Mouse (Mus musculus) stomach, embryonic 16.5 days (tissue): ENCODE results near the gene Adgrg3. TPM values are rescaled to one million over a fixed set of nuclear protein-coding genes. Genes with fewer than 3 reads are reported as not detected.
A peak's percentile ranks its signal among the peaks of the same experiment; 100 is the strongest.

Experiments
- ATAC-seq: fragments of 200-750 bp; cut with Nextera tagmentation; 2 replicates; pipeline ENCODE4 v1.8.0; 2017; ENCODE audit warnings: moderate number of reproducible peaks, moderate TSS enrichment; ENCODE audit not compliant: insufficient read depth, low FRiP score
- H3K27ac ChIP-seq: fragments of 300-500 bp; sonication (generic); 2 replicates; pipeline ENCODE4 v1.5.1; 2014; ENCODE audit warnings: low read length
- H3K27me3 ChIP-seq: fragments of 300-500 bp; sonication (generic); 2 replicates; pipeline ENCODE4 v1.6.1; 2014; ENCODE audit warnings: low read length, control low read depth, mixed read lengths; ENCODE audit not compliant: control insufficient read depth, insufficient read depth
- H3K36me3 ChIP-seq: fragments of 300-500 bp; sonication (generic); 2 replicates; pipeline ENCODE4 v1.6.1; 2014; ENCODE audit warnings: low read length; ENCODE audit not compliant: control insufficient read depth, insufficient read depth
- H3K4me1 ChIP-seq: fragments of 300-500 bp; sonication (generic); 2 replicates; pipeline ENCODE4 v1.6.1; 2014; ENCODE audit warnings: low read length, control low read depth, mixed read lengths; ENCODE audit not compliant: control insufficient read depth, insufficient read depth
- H3K4me2 ChIP-seq: fragments of 300-500 bp; sonication (generic); 2 replicates; pipeline ENCODE4 v1.6.1; 2014; ENCODE audit warnings: low read depth, low read length, mixed read lengths
- H3K4me3 ChIP-seq: fragments of 300-500 bp; sonication (generic); replicated peaks from 2 replicates; pipeline ENCODE4 v1.5.1; 2014; ENCODE audit warnings: mild to moderate bottlenecking, low read length
- H3K9ac ChIP-seq: fragments of 300-500 bp; sonication (generic); 2 replicates; pipeline ENCODE4 v1.6.1; 2014; ENCODE audit warnings: low read length
- H3K9me3 ChIP-seq: fragments of 300-500 bp; sonication (generic); replicated peaks from 2 replicates; pipeline ENCODE4 v1.6.1; 2016; ENCODE audit warnings: low read length, control low read depth; ENCODE audit not compliant: control insufficient read depth
- WGBS: fragments of 180-500 bp; shearing (Covaris S2); extraction: QIAGEN DNeasy Blood & Tissue Kit; methylation state at CpG from one replicate; pipeline ENCODE4 v1.1.7; 2014; 5-methylcytosine and 5-hydroxymethylcytosine counted together
- polyA plus RNA-seq: library from polyadenylated mRNA; unstranded; fragments of >200 nt; fragmentation: Nextera tagmentation; extraction: Ambion mirVana; gene quantifications from 2 replicates; pipeline ENCODE4 v1.2.1, GENCODE M21; 2015

Gene Adgrg3
- polyA plus RNA-seq, 1 experiment from 2014 or later: 3.2 TPM

- 0 out of 2 replicates have a peak overlapping the region, but pooled peaks have one; percentile 35 for H3K27ac ChIP-seq
- H3K4me2 ChIP-seq: no peak overlapping the region
Measured at GRCm38 (mm10) chr8:94990598-94991453, 26.7 kb upstream of the Adgrg3 start.

GRCm38 (mm10) chr8:94991454-94991994 is 26.0 kb upstream of the Adgrg3 start:
- Histone ChIP-seq H3K27ac (0 out of 2 replicates have a peak overlapping the region, but pooled peaks have one; percentile 35), H3K4me2 (no peak overlapping the region), H3K4me3 (no peak overlapping the region), H3K9ac (no peak overlapping the region), H3K9me3 (no peaks in the 10 kb centered on the region), H3K4me1 (peaks cover 51% of the 10 kb centered on the region), H3K36me3 (no peaks in the 10 kb centered on the region), H3K27me3 (no peaks in the 10 kb centered on the region)
- no peak for ATAC-seq
- 75% methylated on average over 9 of the region's 9 CpGs for WGBS

More at GRCm38 (mm10) chr8:94990598-94991453, 26.7 kb upstream of the Adgrg3 start:
- Histone ChIP-seq H3K27me3 (no peaks in the 10 kb centered on the region), H3K9ac (no peak overlapping the region), H3K36me3 (no peaks in the 10 kb centered on the region), H3K9me3 (no peaks in the 10 kb centered on the region), H3K4me3 (no peak overlapping the region), H3K4me1 (peaks cover 54% of the 10 kb centered on the region)
- WGBS: 47% methylated on average over 11 of the region's 11 CpGs
- 0 out of 2 replicates have a peak, but pooled peaks have one; percentile 26 for ATAC-seq

GRCm38 (mm10) chr8:94992010-94992409 is 25.5 kb upstream of the Adgrg3 start:
- 74% methylated on average over 4 of the region's 4 CpGs for WGBS
- Histone ChIP-seq H3K36me3 (no peaks in the 10 kb centered on the region), H3K9ac (no peak overlapping the region), H3K27me3 (no peaks in the 10 kb centered on the region), H3K4me3 (no peak overlapping the region), H3K4me2 (no peak overlapping the region), H3K9me3 (no peaks in the 10 kb centered on the region), H3K4me1 (peaks cover 46% of the 10 kb centered on the region), H3K27ac (peak overlapping the region; percentile 5; the same call in 1 of the 2 replicates)
- ATAC-seq: no peak

- WGBS: 66% methylated on average over 5 of the region's 5 CpGs
- Histone ChIP-seq H3K27me3 (no peaks in the 10 kb centered on the region), H3K27ac (peak overlapping the region; percentile 5; the same call in 1 of the 2 replicates), H3K4me2 (no peak overlapping the region), H3K9me3 (no peaks in the 10 kb centered on the region), H3K4me1 (peaks cover 44% of the 10 kb centered on the region), H3K9ac (peak overlapping the region; percentile 24; the same call in 1 of the 2 replicates), H3K4me3 (no peak overlapping the region), H3K36me3 (no peaks in the 10 kb centered on the region)
- peak; percentile 37; the same call in 1 of the 2 replicates for ATAC-seq
Measured at GRCm38 (mm10) chr8:94992534-94992933, 25.0 kb upstream of the Adgrg3 start.

- ATAC-seq: no peak
- H3K36me3 ChIP-seq: no peaks in the 10 kb centered on the region
- no peaks in the 10 kb centered on the region for H3K9me3 ChIP-seq
- H3K27ac ChIP-seq: peak overlapping the region; percentile 5; the same call in 1 of the 2 replicates
- H3K4me2 ChIP-seq: no peak overlapping the region
- H3K4me3 ChIP-seq: no peak overlapping the region
- H3K4me1 ChIP-seq: peaks cover 46% of the 10 kb centered on the region
- H3K9ac ChIP-seq: peak overlapping the region; percentile 24
- H3K27me3 ChIP-seq: no peaks in the 10 kb centered on the region
- WGBS: 68% methylated on average over 9 of the region's 9 CpGs
Measured at GRCm38 (mm10) chr8:94992996-94993724, 24.3 kb upstream of the Adgrg3 start.

GRCm38 (mm10) chr8:94994006-94994405 is 23.5 kb upstream of the Adgrg3 start:
- 0 out of 2 replicates have a peak overlapping the region, but pooled peaks have one; percentile 22 for H3K9ac ChIP-seq
- WGBS: 11% methylated on average over 14 of the region's 14 CpGs

GRCm38 (mm10) chr8:94994510-94994909 is 23.0 kb upstream of the Adgrg3 start:
- Histone ChIP-seq H3K27ac (no peak overlapping the region), H3K9ac (no peak overlapping the region), H3K27me3 (no peaks in the 10 kb centered on the region), H3K36me3 (no peaks in the 10 kb centered on the region), H3K4me1 (peaks cover 46% of the 10 kb centered on the region), H3K4me3 (no peak overlapping the region), H3K9me3 (no peaks in the 10 kb centered on the region), H3K4me2 (no peak overlapping the region)
- 40% methylated on average over 1 of the region's 1 CpGs for WGBS
- no peak for ATAC-seq

More at GRCm38 (mm10) chr8:94994006-94994405, 23.5 kb upstream of the Adgrg3 start:
- Histone ChIP-seq H3K4me3 (no peak overlapping the region), H3K9me3 (no peaks in the 10 kb centered on the region), H3K4me1 (peaks cover 49% of the 10 kb centered on the region), H3K36me3 (no peaks in the 10 kb centered on the region), H3K27me3 (no peaks in the 10 kb centered on the region), H3K4me2 (no peak overlapping the region), H3K27ac (no peak overlapping the region)
- ATAC-seq: no peak

- Histone ChIP-seq H3K27ac (no peak overlapping the region), H3K4me3 (no peak overlapping the region), H3K36me3 (no peaks in the 10 kb centered on the region), H3K9me3 (no peaks in the 10 kb centered on the region), H3K4me1 (peaks cover 46% of the 10 kb centered on the region), H3K9ac (no peak overlapping the region), H3K27me3 (no peaks in the 10 kb centered on the region), H3K4me2 (no peak overlapping the region)
- no peak for ATAC-seq
- 66% methylated on average over 5 of the region's 5 CpGs for WGBS
Measured at GRCm38 (mm10) chr8:94995336-94995893, 22.1 kb upstream of the Adgrg3 start.
